Mouse (Mus musculus) c-Kit-negative CD71-positive TER-119-positive erythroid progenitor cells, embryonic 14.5 days (primary cell): ENCODE measurements at regions not wholly inside any gene's neighbourhood (a gene's known extent, or its start where the extent isn't known, plus 50 kb on each side); places are given as distances from the start of the nearest gene placed in this dataset.

Experiments
- DNase-seq: peaks from one replicate; pipeline ENCODE4 v3.0.0-alpha.2; 2013; ENCODE audit warnings: low read depth, low spot score

DNA sequence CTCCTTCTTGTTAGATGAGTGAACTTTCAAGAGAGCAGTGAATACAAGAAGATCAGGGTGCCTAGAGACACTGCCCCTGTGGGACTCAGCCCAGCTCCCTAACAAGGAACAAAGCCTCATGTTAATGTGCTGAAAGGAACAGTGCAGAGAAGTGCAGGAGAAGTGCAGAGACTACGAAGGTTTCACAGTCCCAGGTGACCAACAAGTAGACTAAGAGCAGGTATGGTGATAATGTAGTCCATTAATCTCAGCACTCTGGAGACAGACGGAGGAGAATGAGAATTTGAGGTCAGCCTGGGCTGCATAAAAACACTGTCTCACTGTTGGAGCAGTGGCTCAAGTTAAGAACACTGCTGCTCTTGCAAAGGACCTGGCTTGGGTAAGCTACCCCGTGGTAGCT, 144.1 kb downstream of the Zfp36l1 start:
- DNase-seq: no peak

DNA sequence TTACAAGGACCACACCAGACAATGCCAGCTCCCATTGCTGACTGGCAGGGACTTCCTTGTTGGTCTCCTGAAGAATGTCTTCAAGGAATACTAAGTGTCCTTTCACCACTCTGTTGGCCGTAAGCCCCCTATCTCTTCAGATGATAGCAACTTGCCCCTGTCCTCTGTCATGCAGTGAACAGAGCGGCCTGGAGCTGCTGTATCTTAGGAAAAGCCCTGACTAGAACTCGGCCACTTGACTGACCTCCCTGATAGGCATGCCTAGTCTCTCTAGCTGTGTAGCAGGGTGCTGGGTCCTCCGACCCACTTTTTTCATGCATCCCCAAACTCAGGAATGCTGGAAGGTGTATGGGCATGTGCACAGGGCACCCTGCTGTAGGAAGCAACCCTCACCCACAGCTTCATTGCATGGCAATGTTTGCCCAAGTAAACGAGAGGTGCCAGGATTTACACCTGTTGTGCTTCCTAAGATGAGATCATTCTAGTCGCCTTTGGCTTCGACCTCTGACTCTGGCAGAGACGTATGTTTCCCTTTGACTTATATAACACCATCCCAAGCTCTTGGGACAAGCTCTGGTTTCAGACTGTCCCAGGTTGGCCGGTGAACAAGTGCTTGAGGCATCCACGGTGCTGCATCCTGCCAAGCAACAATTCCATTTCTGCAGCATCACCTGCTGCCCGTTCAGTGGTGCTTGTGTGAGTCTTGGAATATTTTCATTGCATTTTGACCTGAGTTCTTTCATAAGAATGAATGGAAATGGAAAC, 145.1 kb downstream of the Zfp36l1 start:
- no peak for DNase-seq

DNA sequence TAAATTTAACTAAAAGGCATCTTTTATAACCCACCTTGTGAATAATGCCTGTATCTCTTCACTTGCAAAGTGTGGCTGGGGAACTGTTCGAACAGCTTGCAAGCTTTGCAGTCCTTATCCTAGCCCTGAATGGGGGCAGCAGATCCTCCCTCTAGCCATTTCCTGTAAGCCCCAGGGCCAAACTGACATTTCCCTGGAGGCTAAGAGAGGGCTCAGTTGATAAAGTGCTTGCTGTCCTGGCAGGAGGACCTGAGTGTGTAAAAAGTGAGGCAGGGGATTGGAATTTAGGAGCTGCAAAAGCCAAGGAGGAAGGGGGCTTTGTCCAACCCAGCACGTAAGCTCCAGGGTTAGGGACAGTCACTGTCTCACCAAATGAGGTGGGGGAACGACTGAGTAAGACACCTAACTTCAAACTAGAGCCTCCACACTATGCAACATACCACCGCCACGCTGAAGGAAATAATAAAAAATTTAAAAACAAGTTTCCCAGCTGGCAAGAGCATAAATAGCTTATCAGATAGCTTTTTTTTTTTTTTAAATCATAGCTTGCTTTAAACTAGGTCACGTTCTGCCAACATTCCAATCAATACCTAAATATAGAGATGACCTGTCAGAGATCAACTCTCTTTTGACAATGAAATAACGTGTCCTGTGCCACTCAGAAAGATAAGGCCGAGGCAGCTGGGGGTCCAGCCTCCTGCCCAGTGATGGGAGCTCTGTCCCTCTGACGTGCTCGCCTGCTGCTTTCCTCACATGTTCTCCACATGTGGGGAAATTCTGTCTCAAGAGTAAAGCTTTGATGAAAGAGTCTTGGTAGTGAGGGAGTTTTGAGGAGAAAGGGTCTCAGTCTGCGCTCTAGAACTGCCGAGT, 146.0 kb downstream of the Zfp36l1 start:
- DNase-seq: no peak

DNA sequence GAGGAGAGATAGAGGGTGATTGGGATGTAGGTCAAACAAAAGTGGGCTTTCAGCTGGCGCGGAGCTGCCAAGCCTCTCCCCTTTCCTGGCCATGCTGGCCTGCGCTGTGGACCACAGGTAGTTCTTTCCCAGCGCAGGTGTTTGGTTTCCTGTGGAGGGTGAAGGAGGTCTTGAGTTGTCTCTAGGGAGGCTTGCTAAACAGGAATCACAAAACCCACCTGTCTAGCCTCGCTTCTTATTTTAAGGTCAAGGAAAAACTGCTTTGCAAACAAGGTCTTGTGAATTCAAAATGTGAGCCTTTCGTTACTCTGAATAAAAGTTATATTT, 146.6 kb downstream of the Zfp36l1 start:
- no peak for DNase-seq

DNA sequence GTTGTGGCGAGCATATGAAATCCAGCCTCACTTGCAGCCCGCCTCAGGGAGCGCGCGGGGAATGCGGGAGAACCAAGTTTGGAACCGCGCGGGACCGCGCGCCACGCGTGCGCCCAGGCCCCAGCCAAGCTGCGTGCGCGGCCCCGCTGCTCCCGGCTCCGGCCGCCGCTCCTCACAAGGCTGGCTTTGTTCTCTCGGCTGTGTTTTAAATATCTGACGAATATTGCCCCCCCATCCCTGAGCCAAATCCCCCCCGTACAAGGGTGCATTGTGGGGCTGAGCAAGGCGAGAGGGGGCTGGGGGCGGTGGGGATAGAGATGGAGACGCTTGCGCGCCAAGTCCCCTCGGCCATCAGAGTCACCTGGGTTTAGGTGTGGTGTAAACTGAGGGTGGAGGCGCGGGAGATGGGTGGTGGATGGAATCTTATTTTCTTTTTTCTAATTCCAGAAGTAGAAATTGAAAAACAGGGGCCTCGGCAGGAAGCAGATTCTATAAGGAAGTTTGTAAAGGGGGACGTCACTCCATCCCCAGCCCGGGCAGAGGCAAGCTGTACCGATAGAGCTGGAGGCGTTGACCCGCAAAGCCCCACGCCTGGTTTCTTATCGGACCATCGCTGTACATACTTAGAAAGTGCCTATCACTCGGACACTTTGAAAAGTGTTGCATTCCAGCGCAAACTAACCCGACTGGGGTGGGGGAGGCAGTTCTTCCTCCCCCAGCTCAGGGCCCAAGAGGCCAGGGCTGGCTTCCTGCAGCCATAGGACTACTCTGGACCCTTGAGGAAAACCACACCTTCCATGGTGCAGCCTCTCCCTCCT, 147.1 kb downstream of the Zfp36l1 start:
- no peak for DNase-seq

DNA sequence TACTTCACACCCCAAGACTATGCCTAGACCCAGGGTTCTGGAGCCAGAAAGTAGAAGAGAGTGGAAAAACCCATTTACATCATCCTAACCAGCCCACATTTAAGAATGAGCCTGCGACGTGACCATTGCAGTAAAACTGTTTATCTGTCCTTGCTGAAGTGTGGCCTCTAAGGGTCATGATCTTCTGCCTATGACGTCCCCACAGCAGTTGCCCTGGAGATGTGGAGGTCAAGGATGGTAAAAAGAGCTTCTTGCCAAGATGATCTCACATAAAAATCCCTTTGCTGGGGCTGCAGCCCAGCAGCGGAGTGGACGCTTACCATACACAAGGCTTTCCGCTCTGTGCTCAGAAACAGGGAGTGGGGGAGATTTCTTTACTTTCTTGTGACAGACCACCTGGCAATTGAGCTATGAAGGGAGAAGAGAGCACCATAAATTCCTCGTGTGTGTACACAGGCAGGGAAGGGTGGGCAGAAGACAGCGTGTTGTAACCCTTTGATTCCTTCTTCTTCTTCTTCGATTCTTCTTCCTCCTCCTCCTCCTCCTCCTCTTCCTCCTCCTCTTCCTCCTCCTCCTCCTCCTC, 149.3 kb downstream of the Zfp36l1 start:
- no peak for DNase-seq

DNA sequence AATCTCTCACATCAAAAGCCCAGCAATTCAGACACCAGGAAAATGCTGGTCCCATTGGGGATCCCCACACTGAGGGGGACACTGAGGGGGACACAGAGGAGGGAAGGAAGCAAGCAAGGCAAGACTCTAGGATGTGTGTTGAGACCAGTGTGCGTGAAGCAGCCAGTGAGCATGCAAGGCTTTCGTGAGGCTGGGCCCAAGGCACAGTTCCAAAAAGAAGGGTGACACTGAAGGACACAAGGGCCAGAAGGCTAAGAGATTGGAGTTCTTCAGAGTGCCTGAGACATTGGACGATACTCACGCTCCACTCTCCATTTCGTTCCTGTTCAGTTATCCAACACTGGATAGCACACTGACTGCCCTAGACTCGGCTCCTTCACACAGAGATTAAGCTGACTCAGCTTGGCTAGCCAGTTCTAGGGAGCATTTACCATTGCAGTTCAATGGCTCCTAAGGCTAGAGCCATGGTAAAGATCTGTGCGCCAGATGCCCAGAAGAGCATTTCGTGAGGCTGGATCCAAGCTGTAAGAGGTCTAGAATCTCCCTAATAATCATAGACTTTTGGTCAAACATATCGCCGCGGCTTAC, 150.1 kb downstream of the Zfp36l1 start:
- no peak for DNase-seq

DNA sequence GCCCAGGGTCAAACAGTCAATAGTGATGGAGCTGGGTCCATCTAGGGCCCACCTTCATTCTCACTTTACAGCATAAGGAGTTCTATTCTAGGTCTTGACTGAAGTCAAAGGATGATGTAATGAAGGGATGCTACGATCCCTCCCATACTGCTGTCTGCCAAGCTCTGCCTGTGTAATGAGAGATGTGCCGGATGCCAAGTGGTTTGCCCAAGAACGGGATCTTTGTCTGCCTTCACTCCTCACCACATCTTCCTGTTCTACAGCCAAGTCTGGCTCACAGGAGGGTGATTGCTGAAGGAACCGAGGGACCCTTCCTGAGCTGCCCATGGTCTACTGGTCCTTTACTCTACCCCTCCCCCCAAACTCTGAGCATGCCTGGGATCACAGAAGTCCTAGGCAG, 150.9 kb downstream of the Zfp36l1 start:
- no peak for DNase-seq

DNA sequence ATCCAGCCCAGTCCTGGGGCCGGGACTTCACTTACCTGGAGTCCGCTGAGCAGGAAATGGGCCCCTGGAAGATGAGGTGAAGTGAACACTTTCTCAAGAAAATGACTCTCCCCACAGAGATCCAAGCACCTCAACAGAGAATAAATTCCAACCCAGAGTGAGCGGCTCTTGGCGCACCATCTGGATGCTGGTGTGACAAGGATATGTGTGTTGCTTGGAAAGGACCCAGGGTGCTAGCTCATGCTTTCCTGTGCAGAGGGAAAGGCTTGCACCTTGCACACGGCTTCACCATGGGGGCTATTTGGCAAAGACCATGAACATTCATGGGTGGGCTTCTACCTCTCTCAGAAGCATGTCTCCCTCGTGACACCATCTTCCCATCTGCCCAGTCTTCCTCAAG, 151.7 kb downstream of the Zfp36l1 start:
- DNase-seq: no peak

DNA sequence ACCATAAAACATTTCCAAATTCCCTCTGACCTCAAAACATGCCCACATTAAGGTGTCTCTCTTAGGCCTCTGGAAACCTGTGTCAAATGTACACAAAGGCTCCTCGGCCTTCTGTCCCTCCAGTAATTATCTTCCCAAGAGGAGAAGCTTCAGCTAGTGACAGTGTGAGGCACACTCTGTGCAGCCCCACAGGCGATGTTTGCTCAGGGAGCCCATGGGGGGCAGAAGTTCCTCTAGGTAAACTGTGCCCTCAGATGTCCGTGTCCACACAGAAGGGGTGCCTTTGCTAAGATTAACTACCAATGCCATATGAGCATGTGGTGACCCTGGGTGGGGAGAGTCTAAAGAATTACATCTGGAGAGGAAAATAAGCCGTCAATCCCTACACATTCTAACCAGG, 152.4 kb downstream of the Zfp36l1 start:
- DNase-seq: no peak

DNA sequence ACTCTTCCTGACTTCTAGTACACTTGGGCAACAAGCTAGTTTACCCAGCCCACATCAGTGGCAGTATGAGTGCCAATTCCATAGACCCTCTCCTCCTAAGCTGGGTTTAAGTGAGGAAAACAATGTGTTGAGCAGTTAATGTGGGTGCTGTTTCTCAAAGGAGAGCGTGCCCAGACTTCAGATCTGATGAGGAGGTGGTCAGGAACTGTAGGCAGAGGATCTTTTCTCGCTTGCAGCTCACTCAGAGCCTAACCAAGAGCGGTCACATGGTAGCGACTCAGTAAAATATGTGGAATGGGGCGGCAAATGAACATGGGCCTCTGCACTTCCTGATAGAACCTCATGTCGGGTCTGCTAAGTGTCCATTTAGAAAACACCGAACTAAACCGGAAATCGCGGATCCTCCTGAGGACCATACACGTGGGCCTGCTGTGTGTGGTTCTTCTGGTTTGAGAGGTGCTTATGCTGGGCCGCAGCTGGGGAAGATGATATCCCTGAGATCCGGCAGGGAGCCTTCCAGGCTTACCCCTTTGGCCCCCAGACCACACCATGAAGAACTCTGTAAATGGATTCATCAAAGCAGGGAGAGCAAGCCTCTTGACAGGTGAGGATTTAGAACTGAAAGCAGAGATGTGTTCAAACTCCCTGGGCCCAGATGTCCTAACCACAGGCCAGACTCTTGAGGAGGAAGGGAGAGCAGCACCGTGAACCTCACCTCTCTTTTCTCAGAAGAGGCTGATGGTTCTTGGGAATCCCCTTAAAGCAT, 153.1 kb downstream of the Zfp36l1 start:
- no peak for DNase-seq

DNA sequence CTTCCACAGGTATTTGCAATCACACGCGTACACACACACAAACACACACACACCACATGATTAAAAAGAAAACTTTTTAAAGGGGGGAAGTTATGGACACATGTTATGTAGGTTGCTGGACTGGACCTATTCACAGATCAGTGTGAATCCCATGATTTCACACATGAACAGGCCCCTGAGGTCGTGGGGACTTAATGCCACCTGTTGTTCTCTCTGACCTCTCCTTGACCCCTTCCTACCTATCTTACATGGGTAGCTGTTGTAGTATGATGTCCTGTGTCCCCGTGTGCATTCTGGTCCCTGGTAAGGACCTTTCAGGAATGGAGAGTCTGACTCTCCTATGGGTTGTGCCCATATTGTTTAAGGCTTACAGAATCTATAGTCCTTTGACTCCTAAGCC, 155.6 kb downstream of the Zfp36l1 start:
- DNase-seq: no peak

DNA sequence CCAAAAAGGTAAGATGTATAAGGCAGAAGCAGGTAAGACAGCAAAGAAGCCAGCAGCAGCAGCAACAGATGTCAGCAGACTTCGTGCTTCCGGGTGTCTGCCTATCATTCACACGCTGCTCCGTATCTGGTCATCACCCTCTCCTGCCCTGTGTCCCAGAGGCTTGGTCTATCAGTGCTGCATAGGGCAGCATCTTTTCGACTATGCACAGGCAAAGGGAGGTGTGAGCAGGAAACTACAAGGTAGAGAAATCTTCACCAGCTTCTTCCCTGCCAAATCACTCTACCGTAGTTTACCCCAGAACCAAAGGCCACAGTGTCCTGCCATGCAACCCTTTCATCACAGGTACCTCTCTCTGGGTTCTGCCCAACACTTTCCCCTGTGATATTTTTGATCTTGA, 156.5 kb downstream of the Zfp36l1 start:
- no peak for DNase-seq

DNA sequence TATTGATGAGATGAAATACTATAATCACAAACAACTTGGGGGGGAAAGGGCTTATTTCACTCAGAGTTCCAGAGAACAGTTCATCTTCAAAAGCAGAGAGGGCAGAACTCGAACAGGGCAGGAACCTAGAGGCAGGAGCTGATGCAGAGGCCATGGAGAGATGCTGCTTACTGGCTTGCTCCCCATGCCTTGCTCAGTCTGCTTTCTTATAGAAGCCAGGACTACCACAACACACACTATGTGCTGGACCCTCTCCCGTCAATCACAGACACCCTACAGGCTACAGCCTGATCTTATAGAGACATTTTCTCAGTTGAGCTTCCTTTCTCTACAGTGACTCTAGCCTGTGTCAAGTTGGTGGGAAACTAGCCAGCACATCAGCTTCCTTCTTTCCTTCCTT, 157.3 kb downstream of the Zfp36l1 start:
- DNase-seq: no peak

DNA sequence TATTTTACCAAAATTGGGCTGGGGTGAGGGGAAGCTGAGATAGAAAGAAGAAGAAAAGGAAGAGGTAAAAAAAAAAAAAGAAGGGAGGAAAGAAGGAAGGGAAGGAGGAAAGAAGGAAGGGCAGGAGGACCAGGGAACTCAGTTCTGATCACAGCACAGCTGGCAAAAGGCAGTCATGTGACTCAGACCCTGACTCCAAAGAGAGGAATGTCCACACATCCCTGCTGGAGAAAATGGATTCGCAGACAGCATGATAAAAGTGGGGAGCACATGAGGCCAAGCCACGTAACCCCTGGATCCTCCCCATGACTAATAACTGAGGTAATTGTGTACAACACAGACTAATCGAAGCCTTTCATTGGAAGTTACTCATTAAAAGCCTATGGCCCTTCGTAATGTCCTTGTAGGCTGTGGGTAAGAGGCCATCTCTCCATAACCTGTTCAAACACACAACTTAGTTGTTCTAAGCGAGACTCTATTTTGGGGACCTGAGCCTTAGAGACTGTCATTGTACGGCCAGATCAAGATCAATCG, 162.2 kb downstream of the Zfp36l1 start:
- no peak for DNase-seq

DNA sequence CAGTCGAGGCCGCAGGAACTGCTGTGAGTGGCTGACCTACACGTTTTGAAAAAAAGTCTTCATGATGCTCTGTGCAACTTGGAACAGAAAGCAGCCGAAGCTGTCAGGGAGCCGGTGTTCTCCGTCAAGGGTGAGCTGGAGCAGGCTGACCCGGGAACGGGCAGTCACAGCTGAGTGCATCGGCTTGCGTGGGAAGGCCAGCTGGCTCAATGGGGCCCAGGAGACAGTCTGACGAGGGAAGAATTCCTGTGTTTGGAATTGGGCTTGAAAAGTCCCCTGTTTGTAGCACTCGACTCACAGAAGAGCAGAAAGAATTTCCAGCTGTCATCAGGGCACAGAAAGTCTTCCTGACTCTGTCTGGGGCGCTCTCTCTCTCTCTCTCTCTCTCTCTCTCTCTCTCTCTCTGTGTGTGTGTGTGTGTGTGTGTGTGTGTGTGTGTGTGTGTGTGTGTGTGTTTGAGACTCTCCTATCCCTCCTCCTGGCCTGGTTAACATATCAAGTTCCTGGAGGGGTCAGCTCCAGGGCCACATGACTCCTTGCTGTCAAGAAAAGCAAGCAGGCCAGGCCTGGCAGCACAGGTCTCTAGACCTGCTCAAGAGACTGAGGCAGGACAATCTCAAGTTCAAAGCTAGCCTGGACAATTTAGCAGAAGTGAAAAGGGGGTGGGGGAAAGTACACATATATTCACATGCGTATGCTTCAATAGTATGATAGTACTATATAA, 163.6 kb downstream of the Zfp36l1 start:
- DNase-seq: no peak

DNA sequence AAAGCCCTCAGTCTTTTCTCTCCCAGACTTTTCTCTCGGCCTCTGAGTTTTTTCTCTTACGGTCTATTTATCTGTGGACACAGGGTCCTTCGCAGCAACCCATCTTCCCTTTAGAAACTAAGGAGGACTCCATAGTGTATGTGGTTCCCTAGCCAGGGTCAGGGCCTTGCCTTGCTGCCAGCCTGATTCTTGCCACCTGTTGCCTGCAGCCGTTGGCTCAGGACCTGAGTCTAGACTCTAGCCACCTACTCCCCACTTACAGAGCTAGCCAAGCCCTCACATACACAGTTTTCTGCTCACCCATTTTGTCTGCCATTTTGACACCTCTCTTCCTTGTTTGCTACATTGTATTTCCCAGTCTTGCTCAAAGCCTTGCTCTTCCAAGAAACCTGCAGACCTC, 165.2 kb downstream of the Zfp36l1 start:
- no peak for DNase-seq

DNA sequence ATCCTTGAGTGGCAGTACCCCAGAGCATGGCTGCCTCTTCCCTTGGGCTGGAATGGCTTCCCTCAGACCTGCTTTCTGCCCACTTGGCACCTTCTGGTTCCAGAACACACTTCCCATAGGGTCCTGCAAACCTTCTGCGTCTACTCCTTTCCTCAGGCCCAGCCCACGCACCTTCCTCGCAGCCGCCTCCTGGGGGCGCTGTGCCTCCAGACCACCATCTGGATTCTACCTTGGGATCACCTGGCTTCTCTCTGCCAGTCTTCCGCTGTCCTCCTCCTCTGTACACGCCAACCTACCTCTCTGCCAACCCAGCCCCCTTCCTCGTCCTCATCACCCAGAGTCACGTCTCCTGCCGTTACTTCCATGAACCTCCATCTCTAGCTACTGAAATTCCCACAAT, 166.0 kb downstream of the Zfp36l1 start:
- DNase-seq: no peak

DNA sequence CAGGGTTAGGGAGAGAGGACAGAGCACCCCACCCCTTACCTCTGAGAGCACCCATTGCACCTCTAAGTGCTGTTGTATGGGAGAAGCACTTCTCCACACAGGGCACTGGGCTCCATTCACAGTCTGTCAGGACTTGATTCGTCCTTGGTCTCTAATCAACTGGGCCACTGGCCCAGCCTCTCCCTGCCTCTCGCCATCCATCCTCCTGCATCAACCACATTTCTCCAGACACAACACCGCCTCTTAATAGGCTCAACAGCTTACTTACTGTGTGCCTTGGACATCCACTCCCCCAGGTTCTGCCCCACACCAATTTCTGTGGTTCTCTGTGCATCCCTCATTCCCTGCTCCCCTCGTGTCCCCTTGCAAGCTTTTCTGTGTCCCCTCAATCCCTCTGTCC, 166.9 kb downstream of the Zfp36l1 start:
- DNase-seq: no peak
